Mouse (Mus musculus): ENCODE results near the gene Fam76b.

- TF ChIP-seq POLR2A (IDR thresholded peaks at IDR 0.05; ENCODE audit: insufficient read length, low read depth) (no peak), USF1 (IDR thresholded peaks at IDR 0.05; ENCODE audit: low read depth) (no peak), MYOG (IDR thresholded peaks at IDR 0.05; ENCODE audit: control insufficient read depth in 1 of 3, insufficient read depth in 1 of 3, insufficient read length in 2 of 3, low read depth in 2 of 3) (no peak), TCF12 (IDR thresholded peaks at IDR 0.05; ENCODE audit: insufficient read depth, poor library complexity, severe bottlenecking) (no peak), CEBPB (IDR thresholded peaks at IDR 0.05; ENCODE audit: insufficient read depth, poor library complexity, severe bottlenecking) (no peak), MAX (IDR thresholded peaks at IDR 0.05; ENCODE audit: low read depth) (no peak), E2F4 (IDR thresholded peaks at IDR 0.05; ENCODE audit: insufficient read depth) (no peak), TCF3 (IDR thresholded peaks at IDR 0.05; ENCODE audit: insufficient read length, low read depth) (no peak), SRF (IDR thresholded peaks at IDR 0.05; ENCODE audit: control insufficient read depth, insufficient read length, low read depth) (no peak), REST (IDR thresholded peaks at IDR 0.05; ENCODE audit: insufficient read depth, insufficient read length) (no peak), POLR2AphosphoS2 (IDR thresholded peaks at IDR 0.05; ENCODE audit: insufficient read length, low read depth) (no peak)
Measured at GRCm38 (mm10) chr9:13898510-13899305, 71.2 kb downstream of the Fam76b start.
